In genomic region chr14:31197547-31198516, GRCm38 (mm10) we compare ENCODE assay signal across 10 mouse cellular contexts. TPM values are rescaled to one million over a fixed set of nuclear protein-coding genes. Genes with fewer than 3 reads are reported as not detected.
DNase-seq lines count a peak whose midpoint lies in the region; ATAC-seq and TF ChIP-seq lines count a peak whose summit lies in the region.
"Had no signal": no experiment of that assay in that cellular context is flagged by ENCODE, and none has a peak within 500 bp of the region (broad histone marks: within the 10 kb centered on the region; RNA-seq: fewer than 3 reads in every experiment).

No protein-coding gene starts in this region.

- 82% methylated on average over 16 of the region's 16 CpGs for WGBS in limb, embryonic 13.5 days
- 86% methylated on average over 16 of the region's 16 CpGs for WGBS in limb, embryonic 10.5 days
- WGBS in liver, embryonic 15.5 days (ENCODE audit: insufficient replicate concordance), result 59% methylated on average over 16 of the region's 16 CpGs
- 52% methylated on average over 16 of the region's 16 CpGs for WGBS in stomach, postnatal 0 days

- no peak overlapping the region for H3K4me2 ChIP-seq in limb, embryonic 13.5 days (replicated peaks)
- peak overlapping the region; percentile 6; the same call in 1 of the 2 replicates for H3K4me2 ChIP-seq in liver, embryonic 15.5 days
- H3K4me2 ChIP-seq in stomach, postnatal 0 days (replicated peaks; ENCODE audit: low read depth), result no peak overlapping the region
- H3K4me2 ChIP-seq: embryonic facial prominence, embryonic 13.5 days; limb, embryonic 12.5 days had no signal

- H3K9ac ChIP-seq in limb, embryonic 13.5 days, result no peak overlapping the region
- no peak overlapping the region for H3K9ac ChIP-seq in liver, embryonic 15.5 days
- H3K9ac ChIP-seq in stomach, postnatal 0 days (ENCODE audit: low read length), result no peak overlapping the region
- H3K9ac ChIP-seq: embryonic facial prominence, embryonic 13.5 days; limb, embryonic 12.5 days had no signal

- peaks cover 95% of the 10 kb centered on the region for H3K36me3 ChIP-seq in limb, embryonic 13.5 days
- peaks cover 100% of the 10 kb centered on the region for H3K36me3 ChIP-seq in limb, embryonic 10.5 days
- peaks cover 74% of the 10 kb centered on the region for H3K36me3 ChIP-seq in liver, embryonic 15.5 days (replicated peaks)
- peaks cover 23% of the 10 kb centered on the region for H3K36me3 ChIP-seq in stomach, postnatal 0 days (ENCODE audit: control insufficient read depth, insufficient read depth, low read length)

- no peak for TF ChIP-seq CTCF in brain, embryonic 14.5 days (IDR thresholded peaks at IDR 0.05; ENCODE audit: borderline replicate concordance, extremely low read depth, insufficient read depth, insufficient read length)
- no peak for TF ChIP-seq CTCF in stomach, postnatal 0 days (IDR thresholded peaks at IDR 0.05; ENCODE audit: low read depth)

- TF ChIP-seq POLR2A in brain, embryonic 14.5 days (IDR thresholded peaks at IDR 0.05; ENCODE audit: borderline replicate concordance, extremely low read depth, insufficient read depth, insufficient read length, poor library complexity, severe bottlenecking), result no peak

- H3K27me3 ChIP-seq in limb, embryonic 13.5 days, result no peaks in the 10 kb centered on the region
- H3K27me3 ChIP-seq in limb, embryonic 10.5 days (ENCODE audit: low read depth, poor library complexity, severe bottlenecking), result no peaks in the 10 kb centered on the region
- no peaks in the 10 kb centered on the region for H3K27me3 ChIP-seq in liver, embryonic 15.5 days
- H3K27me3 ChIP-seq in stomach, postnatal 0 days (ENCODE audit: control insufficient read depth, insufficient read depth, low read length), result no peaks in the 10 kb centered on the region
- H3K27me3 ChIP-seq: embryonic facial prominence, embryonic 13.5 days; limb, embryonic 12.5 days had no signal

- TF ChIP-seq EP300 in stomach, postnatal 0 days (optimal IDR thresholded peaks at IDR 0.05), result no peak

- ATAC-seq in limb, embryonic 13.5 days (ENCODE audit: low FRiP score, low read depth), result 0 out of 2 replicates have a peak, but pooled peaks have one; percentile 62
- ATAC-seq in liver, embryonic 15.5 days (ENCODE audit: insufficient read depth), result no peak
- ATAC-seq in stomach, postnatal 0 days (ENCODE audit: low FRiP score, low TSS enrichment), result peak; percentile 79

- 0 out of 2 replicates have a peak, but pooled peaks cover 3% of the 10 kb centered on the region for H3K4me1 ChIP-seq in limb, embryonic 13.5 days
- no peaks in the 10 kb centered on the region for H3K4me1 ChIP-seq in limb, embryonic 10.5 days
- H3K4me1 ChIP-seq in liver, embryonic 15.5 days (replicated peaks), result peaks cover 48% of the 10 kb centered on the region
- H3K4me1 ChIP-seq in stomach, postnatal 0 days (replicated peaks; ENCODE audit: control insufficient read depth, insufficient read depth), result no peaks in the 10 kb centered on the region
- H3K4me1 ChIP-seq: limb, embryonic 12.5 days had no signal

- no peak overlapping the region for H3K4me3 ChIP-seq in limb, embryonic 13.5 days
- no peak overlapping the region for H3K4me3 ChIP-seq in limb, embryonic 10.5 days
- H3K4me3 ChIP-seq in liver, embryonic 15.5 days (replicated peaks), result no peak overlapping the region
- no peak overlapping the region for H3K4me3 ChIP-seq in stomach, postnatal 0 days (ENCODE audit: low read depth, low read length)
- H3K4me3 ChIP-seq: embryonic facial prominence, embryonic 13.5 days; limb, embryonic 12.5 days had no signal

- no peaks in the 10 kb centered on the region for H3K9me3 ChIP-seq in limb, embryonic 13.5 days
- H3K9me3 ChIP-seq in limb, embryonic 10.5 days (replicated peaks), result no peaks in the 10 kb centered on the region
- H3K9me3 ChIP-seq in liver, embryonic 15.5 days (replicated peaks), result no peaks in the 10 kb centered on the region
- H3K9me3 ChIP-seq in stomach, postnatal 0 days (ENCODE audit: control insufficient read depth, low read length), result no peaks in the 10 kb centered on the region
- H3K9me3 ChIP-seq: embryonic facial prominence, embryonic 13.5 days; limb, embryonic 12.5 days had no signal

- peak; percentile 43 to 55 for DNase-seq in cerebellum, adult 18-20 months
- DNase-seq in cerebellum, adult 8-10 months, result no peak
- no peak for DNase-seq in limb, embryonic 10.5 days (ENCODE audit: low spot score)
- peak; percentile 36 for DNase-seq in brain, embryonic 14.5 days (ENCODE audit: low read depth)
- peak; percentile 52 for DNase-seq in stomach, postnatal 0 days (ENCODE audit: low spot score)
- DNase-seq in spleen, postnatal 4 days (ENCODE audit: low spot score in 2 of 2), result no peak

- no peak overlapping the region for H3K27ac ChIP-seq in limb, embryonic 13.5 days
- H3K27ac ChIP-seq in limb, embryonic 10.5 days, result no peak overlapping the region
- no peak overlapping the region for H3K27ac ChIP-seq in liver, embryonic 15.5 days (replicated peaks)
- 0 out of 2 replicates have a peak overlapping the region, but pooled peaks have one; percentile 24 for H3K27ac ChIP-seq in stomach, postnatal 0 days (replicated peaks)
- H3K27ac ChIP-seq: embryonic facial prominence, embryonic 13.5 days; limb, embryonic 12.5 days had no signal

RNA-seq across cellular contexts. Expression of gene Tnnc1, which starts 10.3 kb away (rescaled TPM):
- 373 and 377 TPM in 2 replicates for polyA plus RNA-seq in limb, embryonic 13.5 days (2015; fragmentation: Nextera tagmentation; extraction: Ambion mirVana)
- polyA plus RNA-seq in limb, embryonic 10.5 days (2016; fragmentation: Nextera tagmentation; extraction: Ambion mirVana), result 2.7 and 3.8 TPM in 2 replicates
- 4.6 and 6.3 TPM in 2 replicates for polyA plus RNA-seq in brain, embryonic 14.5 days (2012; rRNA removed)
- polyA plus RNA-seq in liver, embryonic 15.5 days (2015; fragmentation: Nextera tagmentation; extraction: Ambion mirVana), result 66.4 and 66.7 TPM in 2 replicates
- polyA plus RNA-seq in stomach, postnatal 0 days (2015; fragmentation: Nextera tagmentation; extraction: Ambion mirVana), result 4.1 and 6.5 TPM in 2 replicates

RNA-seq across cellular contexts. Expression of gene Nisch, which starts 18.9 kb away (rescaled TPM):
- 457 and 480 TPM in 2 replicates for polyA plus RNA-seq in limb, embryonic 13.5 days (2015; fragmentation: Nextera tagmentation; extraction: Ambion mirVana)
- polyA plus RNA-seq in limb, embryonic 10.5 days (2016; fragmentation: Nextera tagmentation; extraction: Ambion mirVana), result 491 and 543 TPM in 2 replicates
- 362 and 506 TPM in 2 replicates for polyA plus RNA-seq in brain, embryonic 14.5 days (2012; rRNA removed)
- polyA plus RNA-seq in liver, embryonic 15.5 days (2015; fragmentation: Nextera tagmentation; extraction: Ambion mirVana), result 92.3 and 115 TPM in 2 replicates
- 87.7 and 106 TPM in 2 replicates for polyA plus RNA-seq in stomach, postnatal 0 days (2015; fragmentation: Nextera tagmentation; extraction: Ambion mirVana)

RNA-seq across cellular contexts. Expression of gene Sema3g, which starts 19.8 kb away (rescaled TPM):
- polyA plus RNA-seq in limb, embryonic 13.5 days (2015; fragmentation: Nextera tagmentation; extraction: Ambion mirVana), result 1.1 and 1.3 TPM in 2 replicates
- polyA plus RNA-seq in limb, embryonic 10.5 days (2016; fragmentation: Nextera tagmentation; extraction: Ambion mirVana), result 0.51 and 0.73 TPM in 2 replicates
- polyA plus RNA-seq in brain, embryonic 14.5 days (2012; rRNA removed), result 1.7 and 2.7 TPM in 2 replicates
- 0.03 and 0.08 TPM in 2 replicates for polyA plus RNA-seq in liver, embryonic 15.5 days (2015; fragmentation: Nextera tagmentation; extraction: Ambion mirVana)
- 0.38 and 0.53 TPM in 2 replicates for polyA plus RNA-seq in stomach, postnatal 0 days (2015; fragmentation: Nextera tagmentation; extraction: Ambion mirVana)

RNA-seq across cellular contexts. Expression of gene Stab1, which starts 29.4 kb away (rescaled TPM):
- polyA plus RNA-seq in limb, embryonic 13.5 days (2015; fragmentation: Nextera tagmentation; extraction: Ambion mirVana), result 26.2 and 29.4 TPM in 2 replicates
- polyA plus RNA-seq in limb, embryonic 10.5 days (2016; fragmentation: Nextera tagmentation; extraction: Ambion mirVana), result 14.2 and 14.5 TPM in 2 replicates
- polyA plus RNA-seq in brain, embryonic 14.5 days (2012; rRNA removed), result 28.7 and 35.1 TPM in 2 replicates
- 22.0 and 27.4 TPM in 2 replicates for polyA plus RNA-seq in liver, embryonic 15.5 days (2015; fragmentation: Nextera tagmentation; extraction: Ambion mirVana)
- polyA plus RNA-seq in stomach, postnatal 0 days (2015; fragmentation: Nextera tagmentation; extraction: Ambion mirVana), result 23.7 and 23.9 TPM in 2 replicates

RNA-seq across cellular contexts. Expression of gene Phf7, which starts 53.3 kb away (rescaled TPM):
- polyA plus RNA-seq in limb, embryonic 13.5 days (2015; fragmentation: Nextera tagmentation; extraction: Ambion mirVana), result 12.9 and 13.5 TPM in 2 replicates
- 11.3 and 11.7 TPM in 2 replicates for polyA plus RNA-seq in limb, embryonic 10.5 days (2016; fragmentation: Nextera tagmentation; extraction: Ambion mirVana)
- polyA plus RNA-seq in brain, embryonic 14.5 days (2012; rRNA removed), result 7.4 and 8.7 TPM in 2 replicates
- 5.6 and 6.3 TPM in 2 replicates for polyA plus RNA-seq in liver, embryonic 15.5 days (2015; fragmentation: Nextera tagmentation; extraction: Ambion mirVana)
- polyA plus RNA-seq in stomach, postnatal 0 days (2015; fragmentation: Nextera tagmentation; extraction: Ambion mirVana), result 9.5 and 10.1 TPM in 2 replicates

Comparison
In these comparisons a context has a peak if more than half of its experiments do, and no peak if none do; other contexts are left out.
1. DNase-seq: peak in cerebellum, adult 18-20 months (2 of 2), brain, embryonic 14.5 days (single experiment) and stomach, postnatal 0 days (single experiment); none in cerebellum, adult 8-10 months (single experiment), limb, embryonic 10.5 days (single experiment) and spleen, postnatal 4 days (0 of 2).